Mouse (Mus musculus) lung, embryonic 16.5 days (tissue): ENCODE measurements around the gene Macrod1. TPM values are rescaled to one million over a fixed set of nuclear protein-coding genes. Genes with fewer than 3 reads are reported as not detected.

Experiments
- ATAC-seq: fragments of 200-750 bp; cut with Nextera tagmentation; 2 replicates; pipeline ENCODE4 v1.8.0; 2017; ENCODE audit warnings: low read depth, mild to moderate bottlenecking, moderate library complexity
- H3K27ac ChIP-seq: fragments of 300-500 bp; sonication (generic); 2 replicates; pipeline ENCODE4 v1.5.1; 2014; ENCODE audit warnings: mild to moderate bottlenecking, control low read depth, low read length
- H3K27me3 ChIP-seq: fragments of 300-500 bp; sonication (generic); 2 replicates; pipeline ENCODE4 v1.6.1; 2014; ENCODE audit warnings: low read depth, low read length, mixed read lengths; ENCODE audit not compliant: control insufficient read depth, insufficient read depth
- H3K36me3 ChIP-seq: fragments of 300-500 bp; sonication (generic); 2 replicates; pipeline ENCODE4 v1.6.1; 2014; ENCODE audit warnings: low read length; ENCODE audit not compliant: control insufficient read depth, insufficient read depth
- H3K4me1 ChIP-seq: fragments of 300-500 bp; sonication (generic); replicated peaks from 2 replicates; pipeline ENCODE4 v1.6.1; 2014; ENCODE audit warnings: low read length, mixed read lengths; ENCODE audit not compliant: control insufficient read depth, insufficient read depth
- H3K4me2 ChIP-seq: fragments of 300-500 bp; sonication (generic); 2 replicates; pipeline ENCODE4 v1.6.1; 2014; ENCODE audit warnings: low read depth, low read length, control low read depth
- H3K4me3 ChIP-seq: fragments of 300-500 bp; sonication (generic); 2 replicates; pipeline ENCODE4 v1.5.1; 2014; ENCODE audit warnings: mild to moderate bottlenecking, low read length, control low read depth
- H3K9ac ChIP-seq: fragments of 300-500 bp; sonication (generic); 2 replicates; pipeline ENCODE4 v1.6.1; 2014; ENCODE audit warnings: low read length, control low read depth
- H3K9me3 ChIP-seq: fragments of 300-500 bp; sonication (generic); 2 replicates; pipeline ENCODE4 v1.6.1; 2016; ENCODE audit warnings: low read length; ENCODE audit not compliant: control insufficient read depth
- WGBS: fragments of 180-500 bp; shearing (Covaris S2); extraction: QIAGEN DNeasy Blood & Tissue Kit; methylation state at CpG from one replicate; pipeline ENCODE4 v1.1.7; 2014; 5-methylcytosine and 5-hydroxymethylcytosine counted together
- polyA plus RNA-seq: library from polyadenylated mRNA; unstranded; fragments of >200 nt; fragmentation: Nextera tagmentation; extraction: Ambion mirVana; gene quantifications from 2 replicates; pipeline ENCODE4 v1.2.1, GENCODE M21; 2015

Gene Macrod1
- polyA plus RNA-seq, 1 experiment from 2014 or later = 15.3 TPM

DNA sequence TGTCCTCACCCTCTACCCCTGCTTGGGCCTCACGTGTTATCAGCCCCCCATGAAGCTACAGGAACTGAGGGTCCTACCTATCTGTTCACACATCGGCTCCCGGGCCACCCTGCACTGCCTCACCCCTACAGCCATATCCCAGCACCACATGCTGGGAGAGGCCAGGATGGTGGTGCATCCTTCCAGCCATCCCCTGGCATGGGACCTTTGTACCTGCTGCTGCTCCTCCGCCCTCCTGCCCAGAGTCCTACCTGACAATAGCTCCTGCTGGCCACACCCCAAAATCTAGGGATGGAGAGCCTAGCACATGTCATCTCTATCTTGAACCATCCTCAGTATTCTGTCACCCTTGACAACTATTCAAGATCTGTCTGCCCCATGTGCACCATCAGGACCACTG, 132.4 kb downstream of the Macrod1 start:
- WGBS = 64% methylated on average over 4 of the region's 4 CpGs
- H3K27ac ChIP-seq = no peak overlapping the region
- no peaks in the 10 kb centered on the region for H3K9me3 ChIP-seq
- H3K27me3 ChIP-seq = peaks cover 3% of the 10 kb centered on the region; the same call in 1 of the 2 replicates
- no peak overlapping the region for H3K9ac ChIP-seq
- ATAC-seq = no peak
- no peak overlapping the region for H3K4me3 ChIP-seq
- no peak overlapping the region for H3K4me2 ChIP-seq
- no peaks in the 10 kb centered on the region for H3K36me3 ChIP-seq
- H3K4me1 ChIP-seq = no peaks in the 10 kb centered on the region

DNA sequence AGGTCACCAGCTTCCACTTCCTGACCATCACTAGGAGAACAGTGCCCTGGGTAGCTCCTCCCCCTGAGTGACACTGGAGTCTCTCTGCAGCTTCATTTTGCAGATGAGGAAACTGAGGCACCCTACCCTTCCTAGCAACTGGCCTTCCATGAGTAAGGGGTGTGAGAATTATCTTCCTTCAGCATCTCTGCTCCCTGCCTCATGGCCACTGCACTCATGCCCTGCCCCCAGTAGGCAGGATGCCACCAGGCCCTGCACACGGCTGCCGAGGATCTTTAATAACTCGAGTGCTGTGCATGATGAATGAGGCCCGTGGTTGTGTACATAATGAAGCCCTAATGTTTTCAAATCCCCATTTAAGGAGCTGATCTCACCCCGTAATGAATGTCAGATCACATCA, 134.4 kb downstream of the Macrod1 start:
- WGBS = 27% methylated on average over 5 of the region's 5 CpGs
- H3K27ac ChIP-seq = no peak overlapping the region

DNA sequence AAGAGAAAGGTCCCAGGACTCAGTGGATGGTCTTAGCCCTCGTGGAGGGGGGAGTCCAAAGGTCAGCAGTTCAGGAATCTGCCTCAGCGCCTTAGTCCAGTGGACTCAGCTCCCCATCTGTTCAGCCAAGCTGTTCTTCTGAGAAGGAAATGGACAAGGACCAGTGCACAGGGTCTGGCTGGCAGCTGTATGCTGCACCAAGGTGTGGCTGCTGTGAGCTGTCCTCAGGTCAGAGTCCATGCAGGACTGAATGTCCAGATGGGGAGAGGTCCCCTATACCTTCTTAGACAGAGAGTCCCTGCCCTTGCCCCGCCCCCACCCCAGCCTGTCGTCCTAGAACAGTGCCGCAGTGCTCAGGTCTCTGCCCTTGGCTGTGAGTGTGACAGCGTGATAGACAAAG, 135.0 kb downstream of the Macrod1 start:
- no peaks in the 10 kb centered on the region for H3K36me3 ChIP-seq
- H3K9ac ChIP-seq = no peak overlapping the region
- WGBS = 37% methylated on average over 6 of the region's 6 CpGs
- no peak overlapping the region for H3K4me3 ChIP-seq
- H3K27ac ChIP-seq = no peak overlapping the region
- H3K4me2 ChIP-seq = no peak overlapping the region
- peaks cover 6% of the 10 kb centered on the region; the same call in 1 of the 2 replicates for H3K4me1 ChIP-seq
- ATAC-seq = no peak
- H3K9me3 ChIP-seq = no peaks in the 10 kb centered on the region
- H3K27me3 ChIP-seq = no peaks in the 10 kb centered on the region

More for the DNA sequence above, 134.4 kb downstream of the Macrod1 start:
- no peaks in the 10 kb centered on the region for H3K4me1 ChIP-seq
- H3K36me3 ChIP-seq = no peaks in the 10 kb centered on the region
- H3K9me3 ChIP-seq = no peaks in the 10 kb centered on the region
- H3K4me2 ChIP-seq = no peak overlapping the region
- no peaks in the 10 kb centered on the region for H3K27me3 ChIP-seq
- no peak overlapping the region for H3K4me3 ChIP-seq
- ATAC-seq = no peak
- H3K9ac ChIP-seq = no peak overlapping the region

DNA sequence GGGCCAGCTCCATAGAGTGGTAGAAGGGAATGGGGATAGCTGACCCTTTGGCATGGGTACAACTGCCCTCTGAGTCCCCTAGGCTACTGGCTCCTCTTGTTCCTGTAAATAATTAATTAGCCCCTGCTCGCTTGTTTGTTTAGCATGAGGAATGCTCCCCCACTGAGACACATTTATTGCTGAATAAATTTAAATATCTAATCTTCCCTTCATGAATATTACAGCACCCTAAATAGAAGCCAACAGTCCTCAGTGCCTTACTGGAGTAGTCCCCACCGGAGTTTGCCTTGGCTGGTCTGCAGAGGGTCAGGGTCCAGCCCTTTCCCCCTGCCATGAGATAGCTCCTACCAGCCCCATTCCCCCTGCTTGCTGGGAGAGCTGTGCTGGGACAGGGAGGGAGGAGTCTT, 136.0 kb downstream of the Macrod1 start:
- H3K9ac ChIP-seq = no peak overlapping the region

DNA sequence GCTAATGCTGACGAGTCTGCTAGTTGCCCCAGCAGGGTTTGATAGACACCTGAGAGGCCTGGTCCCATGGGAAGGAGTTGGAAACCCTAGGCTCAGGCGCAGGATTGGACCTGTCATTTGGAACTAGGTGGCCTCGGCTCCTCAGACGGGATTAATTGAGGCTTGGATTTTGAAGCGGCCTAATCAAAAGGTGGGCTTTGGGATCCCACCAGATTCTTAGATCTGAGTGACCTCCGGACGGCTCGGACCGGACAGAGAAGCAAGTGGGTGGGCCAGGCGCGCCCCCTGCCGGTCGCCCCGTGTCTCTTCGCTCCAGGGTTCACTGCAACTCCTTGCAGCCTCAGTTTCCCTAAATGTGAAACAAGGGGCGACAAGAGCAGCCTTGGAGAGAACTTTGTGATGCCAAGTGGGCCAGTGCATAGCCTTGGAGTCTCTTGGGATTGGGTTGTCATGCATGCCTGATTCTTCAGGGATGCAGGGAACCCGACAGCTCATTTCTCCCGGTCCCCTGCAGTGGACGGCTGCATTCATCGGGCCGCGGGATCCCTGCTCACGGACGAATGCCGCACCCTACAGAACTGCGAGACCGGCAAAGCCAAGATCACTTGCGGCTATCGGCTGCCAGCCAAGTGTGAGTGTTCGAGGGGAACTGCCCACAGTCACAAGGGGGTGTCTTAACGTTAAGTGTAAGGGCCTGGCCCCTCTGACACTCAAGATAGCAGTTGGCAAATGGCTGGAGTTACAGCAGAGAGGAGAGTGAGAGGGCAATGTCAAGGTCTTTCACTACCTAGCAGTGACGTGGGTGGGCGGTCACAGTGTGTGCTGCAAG, 139.5 kb downstream of the Macrod1 start:
- Histone ChIP-seq H3K9ac (no peak overlapping the region), H3K4me2 (no peak overlapping the region), H3K4me3 (no peak overlapping the region)

More for the DNA sequence above, 136.0 kb downstream of the Macrod1 start:
- no peaks in the 10 kb centered on the region for H3K9me3 ChIP-seq
- no peak overlapping the region for H3K4me2 ChIP-seq
- H3K27me3 ChIP-seq = no peaks in the 10 kb centered on the region
- WGBS = 64% methylated on average over 2 of the region's 2 CpGs
- H3K4me3 ChIP-seq = no peak overlapping the region
- no peak for ATAC-seq
- peaks cover 8% of the 10 kb centered on the region; the same call in 1 of the 2 replicates for H3K4me1 ChIP-seq
- peaks cover 4% of the 10 kb centered on the region for H3K36me3 ChIP-seq
- H3K27ac ChIP-seq = no peak overlapping the region

DNA sequence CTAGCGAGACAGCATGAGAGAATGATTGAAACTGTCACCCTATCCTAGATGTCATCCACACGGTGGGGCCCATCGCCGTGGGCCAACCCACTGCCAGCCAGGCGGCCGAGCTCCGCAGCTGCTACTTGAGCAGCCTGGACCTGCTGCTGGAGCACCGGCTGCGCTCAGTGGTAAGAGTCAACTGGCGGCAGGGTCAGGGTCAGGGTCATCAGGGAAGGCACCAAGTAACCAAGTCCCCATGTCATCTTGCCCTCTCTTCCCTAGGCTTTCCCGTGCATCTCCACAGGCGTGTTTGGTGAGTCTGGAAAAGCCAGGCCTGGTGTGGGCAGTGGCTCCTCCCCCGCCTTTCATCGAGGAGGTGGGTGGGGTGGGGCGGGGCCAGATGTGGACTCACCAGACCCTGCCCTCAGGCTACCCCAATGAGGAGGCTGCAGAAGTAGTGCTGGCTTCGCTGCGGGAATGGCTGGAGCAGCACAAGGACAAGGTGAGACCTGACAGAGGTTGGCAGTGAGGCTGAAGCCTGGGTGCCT, 140.2 kb downstream of the Macrod1 start:
- Histone ChIP-seq H3K27ac (no peak overlapping the region), H3K27me3 (no peaks in the 10 kb centered on the region), H3K36me3 (peaks cover 29% of the 10 kb centered on the region), H3K9ac (no peak overlapping the region), H3K4me2 (no peak overlapping the region), H3K9me3 (no peaks in the 10 kb centered on the region), H3K4me3 (no peak overlapping the region), H3K4me1 (peaks cover 8% of the 10 kb centered on the region; the same call in 1 of the 2 replicates)
- peak; percentile 51 for ATAC-seq
- 23% methylated on average over 17 of the region's 17 CpGs for WGBS

More for the DNA sequence above, 139.5 kb downstream of the Macrod1 start:
- Histone ChIP-seq H3K9me3 (no peaks in the 10 kb centered on the region), H3K27me3 (no peaks in the 10 kb centered on the region), H3K4me1 (peaks cover 8% of the 10 kb centered on the region; the same call in 1 of the 2 replicates), H3K36me3 (peaks cover 26% of the 10 kb centered on the region), H3K27ac (no peak overlapping the region)
- ATAC-seq = peak; percentile 60
- WGBS = 15% methylated on average over 33 of the region's 33 CpGs

DNA sequence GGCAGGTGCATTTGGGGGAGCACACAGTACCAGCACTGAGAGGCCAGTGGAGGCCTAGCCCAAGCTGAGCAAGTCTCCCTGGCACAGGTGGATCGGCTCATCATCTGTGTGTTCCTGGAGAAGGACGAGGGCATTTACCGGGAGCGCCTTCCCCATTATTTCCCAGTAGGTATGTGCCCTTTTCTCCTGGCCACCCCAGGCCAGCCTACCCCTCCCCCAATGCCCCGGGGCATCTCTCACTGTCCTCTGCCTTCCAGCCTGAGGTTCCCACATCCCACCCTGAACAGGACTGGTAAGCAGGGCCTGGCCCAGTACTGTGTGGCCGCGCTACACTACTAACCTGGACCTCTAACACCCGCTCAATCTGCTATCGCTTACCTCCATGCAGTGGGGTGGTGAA, 140.8 kb downstream of the Macrod1 start:
- H3K9ac ChIP-seq = no peak overlapping the region
- H3K27me3 ChIP-seq = no peaks in the 10 kb centered on the region
- peak; percentile 8 for ATAC-seq
- no peak overlapping the region for H3K4me3 ChIP-seq
- H3K4me2 ChIP-seq = no peak overlapping the region
- H3K27ac ChIP-seq = no peak overlapping the region
- H3K4me1 ChIP-seq = peaks cover 8% of the 10 kb centered on the region; the same call in 1 of the 2 replicates
- H3K9me3 ChIP-seq = no peaks in the 10 kb centered on the region
- 85% methylated on average over 9 of the region's 9 CpGs for WGBS
- H3K36me3 ChIP-seq = peaks cover 33% of the 10 kb centered on the region

DNA sequence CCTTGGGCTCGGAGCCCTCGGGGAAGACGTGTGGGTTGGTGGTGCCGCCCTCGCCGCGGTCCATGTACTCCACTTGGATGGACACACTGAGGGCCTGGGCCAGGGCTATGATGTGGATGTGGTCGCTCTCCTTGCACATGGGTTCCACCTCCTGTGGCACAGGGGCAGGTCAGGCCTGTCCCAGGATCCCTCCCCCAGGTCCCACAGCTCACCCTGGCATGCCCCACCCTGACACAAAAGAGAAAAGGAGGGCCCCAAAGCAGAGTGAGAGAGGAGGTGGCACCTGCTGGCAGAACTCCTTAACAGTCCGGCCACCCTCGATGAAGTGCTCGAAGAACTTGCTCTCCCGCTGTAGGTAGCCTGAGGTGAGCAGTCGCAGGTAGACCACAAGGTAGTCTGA, 142.5 kb downstream of the Macrod1 start:
- Histone ChIP-seq H3K4me1 (peaks cover 8% of the 10 kb centered on the region; the same call in 1 of the 2 replicates), H3K27me3 (no peaks in the 10 kb centered on the region), H3K27ac (no peak overlapping the region), H3K4me2 (no peak overlapping the region), H3K9ac (no peak overlapping the region), H3K4me3 (no peak overlapping the region), H3K9me3 (no peaks in the 10 kb centered on the region), H3K36me3 (peaks cover 47% of the 10 kb centered on the region)
- no peak for ATAC-seq
- WGBS = 89% methylated on average over 13 of the region's 13 CpGs

DNA sequence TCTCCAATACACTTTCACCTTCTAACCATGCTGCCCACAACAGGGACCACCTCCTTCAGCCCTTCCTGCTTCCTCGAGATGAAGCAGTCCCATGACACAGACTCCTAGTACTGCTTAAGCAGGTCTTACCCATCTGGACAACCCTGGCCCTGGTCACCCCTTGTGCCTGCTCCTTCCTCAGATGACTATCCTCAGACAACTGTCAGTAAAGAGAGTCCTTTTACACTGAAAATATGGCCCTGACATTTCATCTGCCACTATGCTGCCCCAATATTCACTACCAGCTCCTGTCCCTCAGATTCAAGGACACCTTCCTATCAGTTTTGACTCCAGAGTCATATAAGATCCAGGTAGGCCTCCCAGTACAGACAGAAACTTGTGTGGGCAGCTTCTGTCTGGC, 143.8 kb downstream of the Macrod1 start:
- no peak overlapping the region for H3K4me2 ChIP-seq
- no peaks in the 10 kb centered on the region for H3K27me3 ChIP-seq
- H3K4me3 ChIP-seq = no peak overlapping the region
- 38% methylated on average over 1 of the region's 1 CpGs for WGBS
- ATAC-seq = no peak
- H3K4me1 ChIP-seq = peaks cover 19% of the 10 kb centered on the region
- peaks cover 49% of the 10 kb centered on the region for H3K36me3 ChIP-seq
- no peak overlapping the region for H3K9ac ChIP-seq
- no peaks in the 10 kb centered on the region for H3K9me3 ChIP-seq
- H3K27ac ChIP-seq = no peak overlapping the region
